Comparison of ENCODE assay signal across 19 mouse cellular contexts in genomic region chr11:60076183-60076582, GRCm38 (mm10). TPM values are rescaled to one million over a fixed set of nuclear protein-coding genes. Genes with fewer than 3 reads are reported as not detected.
DNase-seq lines count a peak whose midpoint lies in the region; ATAC-seq lines count a peak whose summit lies in the region.
"Had no signal": no experiment of that assay in that cellular context is flagged by ENCODE, and none has a peak within 500 bp of the region (broad histone marks: within the 10 kb centered on the region; RNA-seq: fewer than 3 reads in every experiment).

No protein-coding gene starts in this region.

- H3K4me1 ChIP-seq in heart, embryonic 10.5 days, result peaks cover 7% of the 10 kb centered on the region; the same call in 1 of the 2 replicates
- H3K4me1 ChIP-seq: embryonic facial prominence, embryonic 12.5 days; embryonic facial prominence, embryonic 15.5 days; hindbrain, embryonic 12.5 days; hindbrain, embryonic 15.5 days had no signal

- WGBS in heart, embryonic 10.5 days, result 93% methylated on average over 3 of the region's 3 CpGs

- H3K27ac ChIP-seq in heart, embryonic 10.5 days, result no peak overlapping the region
- H3K27ac ChIP-seq: embryonic facial prominence, embryonic 12.5 days; embryonic facial prominence, embryonic 15.5 days; gastrocnemius, adult 2 months; heart, adult 2 months; hindbrain, embryonic 12.5 days; hindbrain, embryonic 15.5 days had no signal

- ATAC-seq in megakaryocyte progenitor cell, adult 5-6 weeks (replicated peaks; ENCODE audit: poor library complexity), result peak; percentile 36
- ATAC-seq: forebrain, embryonic 14.5 days; forebrain, postnatal 0 days; intestine, postnatal 0 days; Patski had no signal

- H3K36me3 ChIP-seq in heart, embryonic 10.5 days, result no peaks in the 10 kb centered on the region
- H3K36me3 ChIP-seq: embryonic facial prominence, embryonic 12.5 days; embryonic facial prominence, embryonic 15.5 days; G1E; hindbrain, embryonic 12.5 days; hindbrain, embryonic 15.5 days had no signal

- H3K4me3 ChIP-seq in heart, embryonic 10.5 days, result no peak overlapping the region
- H3K4me3 ChIP-seq: embryonic facial prominence, embryonic 12.5 days; embryonic facial prominence, embryonic 15.5 days; gastrocnemius, adult 2 months; heart, adult 2 months; hindbrain, embryonic 12.5 days; hindbrain, embryonic 15.5 days had no signal

- H3K27me3 ChIP-seq in heart, embryonic 10.5 days (ENCODE audit: insufficient read depth, poor library complexity, severe bottlenecking), result peaks cover 5% of the 10 kb centered on the region; the same call in 1 of the 2 replicates
- H3K27me3 ChIP-seq: embryonic facial prominence, embryonic 12.5 days; embryonic facial prominence, embryonic 15.5 days; hindbrain, embryonic 12.5 days; hindbrain, embryonic 15.5 days had no signal

- H3K9me3 ChIP-seq in heart, embryonic 10.5 days, result no peaks in the 10 kb centered on the region
- H3K9me3 ChIP-seq: embryonic facial prominence, embryonic 12.5 days; embryonic facial prominence, embryonic 15.5 days; G1E; hindbrain, embryonic 15.5 days had no signal

- peak; percentile 31 for DNase-seq in adrenal gland, adult 2 months
- DNase-seq in adrenal gland, adult 8-10 months, result no peak
- DNase-seq in cerebellum, postnatal 10 days, result peak; percentile 51 to 53
- DNase-seq in cerebellum, adult 11-12 months, result no peak
- peak; percentile 33 for DNase-seq in ovary, postnatal 36 days (ENCODE audit: low spot score)
- no peak for DNase-seq in ovary, postnatal 14 days (ENCODE audit: low spot score)
- no peak for DNase-seq in heart, embryonic 10.5 days (ENCODE audit: low spot score)

RNA-seq across cellular contexts. Expression of gene Rai1, which starts 28.6 kb away (rescaled TPM):
- 10 to 100 TPM; 41.4 to 46.7 TPM for total RNA-seq in adrenal gland, adult 2 months (2021)
- polyA plus RNA-seq in adrenal gland, adult 2 months (2012; rRNA removed), result 72.1 and 82.5 TPM in 2 replicates
- total RNA-seq in adrenal gland, adult 8-10 months (2022), result 10 to 100 TPM; 46.6 to 87.7 (median 60.0) TPM
- total RNA-seq in megakaryocyte progenitor cell, adult 5-6 weeks (2015), result 26.8 and 35.7 TPM in 2 replicates
- 10.8 and 11.7 TPM in 2 replicates for total RNA-seq in megakaryocyte progenitor cell, adult 5-6 weeks (2017)
- polyA plus RNA-seq in heart, embryonic 10.5 days (2016; fragmentation: Nextera tagmentation; extraction: Ambion mirVana), result 21.2 and 32.5 TPM in 2 replicates

RNA-seq across cellular contexts. Expression of gene Pemt, which starts 29.9 kb away (rescaled TPM):
- total RNA-seq in adrenal gland, adult 2 months (2021), result 10 to 100 TPM in 1 of 2 experiments, 1 to 10 TPM in 1; 8.4 to 12.5 TPM
- polyA plus RNA-seq in adrenal gland, adult 2 months (2012; rRNA removed), result 11.2 and 13.1 TPM in 2 replicates
- 1 to 10 TPM; 4.9 to 9.5 (median 7.8) TPM for total RNA-seq in adrenal gland, adult 8-10 months (2022)
- 14.2 and 20.6 TPM in 2 replicates for total RNA-seq in megakaryocyte progenitor cell, adult 5-6 weeks (2015)
- 4.3 and 7.7 TPM in 2 replicates for total RNA-seq in megakaryocyte progenitor cell, adult 5-6 weeks (2017)
- polyA plus RNA-seq in heart, embryonic 10.5 days (2016; fragmentation: Nextera tagmentation; extraction: Ambion mirVana), result 11.6 and 18.2 TPM in 2 replicates

Comparison
In these comparisons a context has a peak if more than half of its experiments do, and no peak if none do; other contexts are left out.
1. DNase-seq: peak in adrenal gland, adult 2 months (single experiment), cerebellum, postnatal 10 days (2 of 2) and ovary, postnatal 36 days (single experiment); none in adrenal gland, adult 8-10 months (single experiment), cerebellum, adult 11-12 months (single experiment), ovary, postnatal 14 days (single experiment) and heart, embryonic 10.5 days (single experiment).